Mouse (Mus musculus) thymus, postnatal 0 days (tissue): Measurements from ENCODE around the gene Olfr56. TPM values are rescaled to one million over a fixed set of nuclear protein-coding genes. Genes with fewer than 3 reads are reported as not detected.
"Not testable (repeated sequence)": the region's sequence is repeated elsewhere in the genome, so short reads cannot be mapped to it uniquely, and the experiment has no call there.

Source experiments
- DNase-seq: peaks from one replicate; pipeline ENCODE4 v3.0.0-alpha.2; 2015; ENCODE audit warnings: low spot score
- polyA plus RNA-seq: library from polyadenylated mRNA; unstranded; fragments of >200 nt; fragmentation: Nextera tagmentation; extraction: Ambion mirVana; gene quantifications from 2 replicates; pipeline ENCODE4 v1.2.1, GENCODE M21; 2015

Olfr56 gene
- polyA plus RNA-seq, 1 experiment from 2014 or later, result 0.25 TPM

DNA sequence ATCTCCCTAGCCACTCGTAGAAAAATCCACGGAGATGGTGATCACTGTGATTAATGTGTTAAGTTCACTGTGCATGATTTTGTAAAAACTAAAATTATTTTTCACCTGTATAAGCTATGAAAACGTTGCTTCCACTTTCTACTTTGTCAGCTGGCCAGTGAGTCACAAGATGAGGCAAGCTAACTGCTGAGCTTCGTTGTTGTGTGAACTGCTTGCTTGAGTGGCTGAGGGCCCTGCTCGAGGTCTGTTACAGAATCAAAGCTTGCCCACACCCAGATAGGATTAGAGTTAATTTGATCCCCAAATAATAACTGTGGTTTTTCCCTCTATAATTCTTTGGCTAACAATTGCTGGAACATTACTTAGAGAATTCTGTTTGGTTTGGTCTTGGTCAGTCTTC, 73.2 kb downstream of the Olfr56 start:
- not testable (repeated sequence) for DNase-seq

DNA sequence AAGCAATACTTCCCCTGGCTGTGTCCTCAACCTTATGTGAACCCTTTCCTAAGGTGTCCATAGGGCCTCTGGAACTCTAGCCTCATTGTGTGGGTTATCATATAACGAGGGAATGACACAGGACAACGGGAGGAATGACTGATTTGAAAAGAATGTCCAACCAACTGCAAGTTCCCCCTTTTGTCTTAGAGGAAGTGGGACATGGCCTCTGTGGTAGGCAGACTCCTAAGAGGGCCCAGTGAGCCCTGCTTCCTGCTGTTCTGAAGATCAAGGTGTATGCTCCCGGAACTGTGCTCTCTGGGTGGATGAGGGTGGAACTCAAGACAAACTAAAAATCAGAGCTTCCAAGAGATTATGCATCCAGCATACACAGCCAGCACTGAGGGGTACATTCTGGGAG, 81.4 kb downstream of the Olfr56 start:
- not testable (repeated sequence) for DNase-seq

DNA sequence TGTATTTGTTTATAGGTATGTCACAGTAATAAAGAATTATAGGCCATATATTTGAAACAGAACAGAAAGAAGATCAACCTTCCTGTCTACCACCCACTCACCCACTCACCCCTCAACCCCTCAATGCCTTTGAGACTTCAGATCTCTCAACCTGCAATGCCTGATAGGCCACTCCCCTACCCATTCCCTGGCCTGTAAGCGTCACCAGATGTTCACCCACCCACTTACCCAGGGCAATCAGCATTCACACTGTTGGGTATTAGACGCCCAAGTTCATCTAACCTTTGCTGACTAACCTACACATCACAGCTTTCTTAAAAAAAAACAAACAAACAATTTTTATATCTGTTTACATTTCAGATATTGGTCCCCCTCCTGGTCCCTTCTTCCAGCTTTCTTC, 83.2 kb downstream of the Olfr56 start:
- not testable (repeated sequence) for DNase-seq

DNA sequence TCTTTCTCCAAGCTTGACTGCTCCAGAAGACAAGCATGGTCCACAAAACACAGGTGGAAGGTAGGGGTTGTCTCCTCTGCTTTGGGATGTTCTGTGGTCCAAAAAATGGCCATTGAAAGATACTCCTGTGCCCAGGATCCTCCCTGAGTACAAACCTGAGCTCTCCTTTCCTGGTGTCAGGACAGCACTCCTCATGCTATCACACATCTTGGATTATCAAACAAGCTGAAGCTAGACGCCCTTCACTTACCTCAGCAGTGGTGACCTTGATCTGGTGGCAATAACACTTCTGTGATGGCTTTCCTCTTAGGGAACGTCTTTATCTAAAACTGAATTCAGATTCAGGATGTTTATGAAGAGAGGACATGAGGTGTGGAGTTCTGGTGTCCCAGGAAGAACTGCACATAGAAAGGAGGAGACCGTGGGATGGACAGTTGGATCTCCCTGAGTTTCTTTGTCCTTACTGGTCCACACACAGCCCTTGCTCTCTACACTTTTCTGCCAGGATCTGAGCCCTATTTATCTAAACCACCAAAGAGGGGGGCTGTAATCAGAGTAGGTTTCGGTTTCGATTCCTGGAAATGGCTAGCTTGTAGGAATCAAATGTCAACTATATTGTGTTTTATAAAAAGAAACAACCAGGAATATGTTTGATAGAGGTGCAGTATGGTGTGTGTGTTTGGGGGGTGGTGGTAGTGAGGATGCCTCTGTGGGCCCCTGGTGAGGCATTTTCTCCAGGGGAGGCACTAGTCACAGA, 85.2 kb downstream of the Olfr56 start, which contains the start of gene Tgtp2:
TSS of gene Tgtp2 (minus strand) at position 494 of the 757 bp plus-strand sequence.
- DNase-seq, result peak; percentile 29

DNA sequence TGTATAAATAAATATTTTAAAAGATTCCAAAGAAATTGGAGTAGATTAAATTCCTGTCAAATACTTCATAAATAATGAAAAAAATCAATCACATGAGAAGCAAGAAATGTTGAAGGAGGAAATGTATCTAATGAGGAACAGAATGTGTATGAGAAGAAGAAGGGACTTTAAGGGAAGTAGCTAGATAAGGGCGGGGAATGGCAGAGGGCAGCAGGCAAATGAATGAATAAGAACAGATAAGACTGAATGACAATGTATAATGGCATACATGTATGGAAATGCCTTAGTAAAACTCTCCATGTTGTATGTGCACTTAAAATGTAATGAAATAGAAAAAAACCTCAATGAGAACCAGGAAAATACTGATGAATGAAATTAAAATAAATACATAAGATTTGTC, 89.7 kb downstream of the Olfr56 start:
- no peak for DNase-seq

DNA sequence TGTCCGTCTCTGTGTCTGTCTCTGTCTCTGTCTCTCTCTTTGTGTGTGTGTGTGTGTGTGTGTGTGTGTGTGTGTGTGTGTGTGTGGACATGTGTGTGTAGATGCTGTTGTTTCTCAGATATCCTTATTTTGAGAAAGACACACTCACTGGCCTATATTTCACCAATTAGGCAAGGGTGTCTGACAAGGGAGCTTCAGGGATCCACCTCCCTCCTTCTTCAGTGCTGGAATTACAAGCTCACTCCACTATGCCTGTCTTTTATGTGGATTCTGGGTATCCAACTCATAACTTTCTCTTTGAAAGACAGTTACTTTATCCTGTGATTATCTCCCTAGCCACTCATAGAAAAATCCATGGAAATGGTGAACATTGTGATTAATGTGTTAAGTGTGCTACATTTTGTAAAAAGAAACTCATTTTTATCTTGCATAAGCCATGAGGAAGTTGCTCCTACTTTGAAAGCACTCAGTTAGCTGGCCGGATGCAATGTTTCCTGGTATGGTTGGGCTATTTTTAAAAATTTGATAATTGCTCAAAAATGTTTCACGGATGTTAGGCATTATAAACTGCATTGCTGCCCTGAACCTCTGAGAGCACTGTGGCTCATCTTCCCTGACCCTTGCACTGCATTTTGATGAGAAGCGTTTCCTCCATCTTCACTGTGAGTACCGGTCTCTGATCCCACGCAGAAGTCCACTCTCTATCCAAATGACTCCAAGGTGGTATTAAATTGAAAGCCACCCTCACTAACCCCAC, 97.5 kb downstream of the Olfr56 start, which contains the start of gene Ifi47:
TSS of gene Ifi47 (plus strand) at position 587 of the 757 bp plus-strand sequence.
- not testable (repeated sequence) for DNase-seq

DNA sequence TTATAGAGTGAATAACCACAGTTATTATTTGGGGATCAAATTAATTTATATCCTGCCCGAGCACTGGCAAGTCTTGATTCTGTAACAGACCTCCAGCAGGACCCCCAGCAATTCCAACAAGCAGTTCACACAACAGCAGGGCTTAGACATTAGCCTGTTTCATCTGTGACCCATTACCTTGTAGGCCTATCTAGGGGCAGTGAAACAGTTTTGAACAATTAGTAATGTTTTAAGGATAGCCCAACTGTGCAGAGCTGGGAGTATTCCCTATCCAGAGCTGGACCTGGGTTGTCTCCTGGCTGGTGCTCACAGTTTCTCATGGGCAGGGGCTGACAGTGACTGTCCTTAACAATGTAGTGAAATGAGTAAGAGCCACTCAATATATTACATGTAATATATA, 98.3 kb downstream of the Olfr56 start:
- DNase-seq, result no peak

DNA sequence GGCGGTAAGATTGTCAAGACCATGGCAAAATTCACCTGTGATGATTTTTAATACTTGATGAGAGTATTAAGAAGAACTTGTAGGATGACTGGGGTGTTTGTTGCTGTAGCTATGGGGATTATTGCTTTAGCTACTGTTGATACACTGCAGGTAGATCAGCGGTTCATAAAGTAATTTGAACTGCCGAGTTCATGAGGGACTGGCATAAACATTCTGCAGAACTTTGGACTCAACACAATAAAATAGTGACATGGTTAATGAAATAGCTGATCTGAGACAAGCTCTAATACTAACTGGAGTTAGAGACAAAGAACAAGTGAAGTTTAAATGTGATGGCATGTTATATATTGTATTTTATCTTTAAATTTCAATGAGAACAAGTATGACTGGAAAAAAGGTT, 100.0 kb downstream of the Olfr56 start:
- DNase-seq, result no peak

DNA sequence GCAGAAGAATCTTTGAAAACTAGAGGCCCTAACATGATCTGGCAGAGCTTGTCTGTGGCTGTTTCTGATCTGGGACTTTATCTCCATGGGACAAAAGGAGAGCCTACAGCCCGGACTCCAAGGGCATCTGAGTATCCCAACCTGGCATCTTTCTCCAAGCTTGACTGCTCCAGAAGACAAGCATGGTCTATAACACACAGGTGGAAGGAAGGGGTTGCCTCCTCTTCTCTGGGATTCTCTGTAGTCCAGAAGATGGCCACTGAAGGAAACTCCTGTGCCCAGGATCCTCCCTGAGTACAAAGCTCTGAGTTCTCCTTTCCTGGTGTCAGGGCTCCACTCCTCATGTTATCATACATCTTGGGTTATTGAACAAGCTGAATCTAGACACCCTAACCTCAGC, 101.9 kb downstream of the Olfr56 start:
- DNase-seq, result no peak

DNA sequence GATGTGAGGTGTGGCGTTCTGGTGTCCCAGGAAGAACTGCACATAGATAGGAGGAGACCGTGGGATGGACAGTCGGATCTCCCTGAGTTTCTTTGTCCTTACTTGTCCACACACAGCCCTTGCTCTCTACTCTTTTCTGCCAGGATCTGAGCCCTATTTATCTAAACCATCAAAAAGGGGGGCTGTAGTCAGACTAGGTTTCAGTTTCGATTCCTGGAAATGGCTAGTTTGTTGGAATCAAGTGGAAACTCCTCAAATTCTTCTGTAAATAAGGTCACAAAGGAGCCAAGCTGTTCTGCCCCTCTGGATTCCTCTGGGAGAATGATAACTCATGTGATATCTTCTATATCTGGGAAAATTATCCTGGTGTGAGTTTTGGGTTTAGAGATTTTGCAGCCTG, 102.7 kb downstream of the Olfr56 start:
- DNase-seq, result no peak

DNA sequence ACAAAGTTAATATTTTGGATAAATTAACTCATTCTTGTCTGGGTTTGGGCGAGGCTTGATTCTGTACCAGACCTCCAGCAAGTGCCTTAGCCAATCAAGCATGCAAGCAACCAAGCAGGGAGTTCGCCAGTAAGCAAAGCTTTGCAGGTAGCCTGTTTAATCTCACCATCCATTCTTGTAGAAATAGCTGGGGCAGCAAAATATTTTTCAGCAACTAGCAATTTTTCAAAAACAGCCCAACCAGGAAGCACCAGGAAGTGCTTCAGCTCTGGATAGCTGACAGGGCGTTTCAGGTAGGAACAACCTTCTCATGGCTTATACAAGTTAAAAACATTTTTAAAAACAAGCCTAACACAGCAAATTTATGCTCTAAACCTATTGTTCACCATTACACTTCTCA, 103.2 kb downstream of the Olfr56 start:
- no peak for DNase-seq

DNA sequence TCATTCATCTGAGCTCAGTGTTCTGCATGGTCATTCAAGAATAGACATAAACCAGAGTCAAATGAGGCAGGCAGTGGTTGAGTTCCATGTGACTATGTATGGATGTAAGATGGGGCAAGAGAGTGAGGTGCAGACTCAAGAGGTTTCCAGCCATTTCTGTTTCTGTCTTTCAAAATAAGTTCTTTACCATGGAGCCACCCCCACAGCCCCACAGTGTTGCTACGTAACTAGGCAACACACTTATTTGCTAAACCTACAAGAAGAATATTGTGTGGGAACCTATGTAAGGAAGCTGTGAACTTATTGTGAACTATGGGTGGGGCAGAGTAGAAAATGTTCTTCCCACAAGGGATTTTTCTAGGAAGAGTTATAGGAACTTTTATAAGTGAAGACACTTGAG, 104.5 kb downstream of the Olfr56 start:
- no peak for DNase-seq

DNA sequence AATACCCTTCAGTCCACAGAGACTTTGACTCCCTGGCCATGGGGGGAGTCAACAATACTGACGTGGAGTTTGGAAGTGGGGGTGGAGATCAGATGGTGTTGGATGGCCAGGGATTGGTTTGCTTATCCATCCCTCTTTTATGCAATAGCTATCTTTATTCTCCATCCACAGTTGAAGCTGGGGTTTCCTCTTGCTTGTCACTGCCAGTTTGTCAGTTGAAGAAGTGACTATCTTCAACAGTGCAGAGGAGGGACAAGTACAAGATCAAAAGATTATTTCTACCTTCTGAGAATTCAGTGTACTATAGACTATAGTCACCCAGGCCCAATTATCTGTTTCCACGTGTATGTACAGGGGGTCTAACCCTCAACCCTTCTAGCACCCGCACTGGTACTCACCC, 105.1 kb downstream of the Olfr56 start:
- DNase-seq, result no peak

DNA sequence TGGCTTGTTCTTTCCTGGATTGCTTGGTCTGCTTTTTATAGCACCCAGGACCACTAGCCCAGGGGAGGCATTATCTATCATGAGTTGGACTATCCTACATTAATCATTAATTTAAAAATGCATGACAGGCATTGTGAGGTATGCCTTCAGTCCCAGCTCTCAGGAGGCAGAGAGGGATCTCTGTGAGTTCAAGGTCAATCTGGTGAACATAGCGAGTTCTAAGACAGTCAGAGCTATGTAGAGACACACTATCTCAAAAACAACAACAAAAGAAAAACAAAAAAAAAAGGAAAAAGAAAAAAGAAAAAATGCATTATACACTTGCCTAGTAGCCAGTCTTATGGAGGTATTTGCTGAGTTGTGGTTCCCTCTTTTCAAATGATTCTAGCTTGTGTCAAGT, 105.7 kb downstream of the Olfr56 start:
- no peak for DNase-seq

DNA sequence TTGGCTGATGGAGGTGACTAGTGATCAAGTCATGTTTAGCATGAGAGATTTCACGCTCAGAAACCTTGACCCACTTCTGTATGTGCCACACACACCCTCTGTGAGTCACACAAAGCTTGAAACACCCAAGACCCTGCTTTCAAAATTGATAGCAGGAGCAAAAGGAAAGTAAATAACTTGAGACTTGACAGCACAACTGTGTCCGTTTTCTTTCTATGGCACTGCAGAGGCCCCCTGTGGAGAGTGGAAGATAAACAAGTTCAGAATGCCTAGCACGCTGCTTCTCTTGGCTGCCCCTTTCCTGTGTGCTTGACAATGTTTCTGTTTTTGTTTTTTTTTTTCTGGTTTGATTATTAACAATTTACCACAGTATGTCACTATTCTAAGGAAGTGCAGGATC, 106.2 kb downstream of the Olfr56 start:
- DNase-seq, result peak; percentile 68

DNA sequence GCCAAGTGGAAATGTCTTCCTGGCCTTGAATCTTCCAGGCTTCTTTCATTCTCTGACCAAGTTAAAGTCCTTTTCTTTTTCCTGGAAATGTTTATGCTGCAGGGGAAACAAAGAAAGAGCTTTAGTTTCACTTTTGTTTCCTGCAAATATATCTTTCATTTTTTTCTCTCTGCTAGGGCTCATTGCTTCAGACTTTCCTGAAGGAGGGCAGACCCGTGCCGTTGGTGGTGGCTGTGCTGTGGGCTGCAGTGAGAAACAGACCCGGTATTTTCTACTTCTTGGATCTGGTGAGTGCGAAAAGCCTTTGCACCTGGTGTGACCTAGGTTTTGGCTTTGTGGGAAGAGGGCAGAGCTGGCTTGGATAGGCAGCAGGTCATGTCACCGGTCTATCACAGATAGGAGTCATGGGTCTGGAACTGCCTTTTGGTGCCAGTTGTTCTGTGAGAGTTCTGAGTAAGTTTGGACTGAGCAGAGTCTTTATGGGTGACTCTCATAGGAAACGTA, 108.2 kb downstream of the Olfr56 start:
- DNase-seq, result peak; percentile 52

DNA sequence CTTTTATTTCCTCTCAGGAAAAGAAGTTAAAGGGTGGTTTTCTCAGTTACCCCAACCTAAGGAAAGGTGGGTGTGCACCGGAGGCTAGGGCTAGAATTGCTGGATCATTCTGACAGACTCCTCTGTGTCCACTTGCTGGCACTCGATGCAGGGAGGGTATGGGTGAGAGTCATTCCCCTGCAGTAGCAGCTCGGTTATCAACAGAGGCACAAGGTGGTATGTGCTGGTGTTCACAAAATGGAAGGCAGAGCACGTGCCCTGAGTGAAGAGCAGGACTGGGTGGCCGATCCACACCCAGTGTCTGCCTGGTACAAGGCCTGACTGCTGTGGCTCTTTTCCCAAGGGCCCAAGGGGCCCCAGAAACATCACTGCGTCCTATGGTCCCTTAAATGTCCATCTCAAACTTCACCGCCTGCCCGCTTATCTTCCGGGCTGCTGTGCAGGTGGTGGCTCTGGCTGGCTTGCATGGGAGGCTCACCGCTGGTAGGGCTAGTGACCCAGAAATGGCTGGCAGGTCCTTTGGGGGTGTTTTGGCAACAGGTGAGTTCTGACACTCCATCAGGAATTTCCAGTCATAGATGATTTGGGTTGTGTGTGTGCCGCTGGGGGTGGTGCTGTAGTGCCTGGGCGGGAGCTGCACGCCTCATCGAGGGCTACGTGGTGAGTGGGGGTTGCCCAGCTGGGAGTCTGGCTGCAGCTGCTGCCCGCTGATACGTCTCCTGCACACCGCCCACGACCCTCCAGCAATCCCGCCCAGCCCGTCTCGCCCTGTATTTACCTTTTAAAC, 109.3 kb downstream of the Olfr56 start:
- DNase-seq, result peak; percentile 50

DNA sequence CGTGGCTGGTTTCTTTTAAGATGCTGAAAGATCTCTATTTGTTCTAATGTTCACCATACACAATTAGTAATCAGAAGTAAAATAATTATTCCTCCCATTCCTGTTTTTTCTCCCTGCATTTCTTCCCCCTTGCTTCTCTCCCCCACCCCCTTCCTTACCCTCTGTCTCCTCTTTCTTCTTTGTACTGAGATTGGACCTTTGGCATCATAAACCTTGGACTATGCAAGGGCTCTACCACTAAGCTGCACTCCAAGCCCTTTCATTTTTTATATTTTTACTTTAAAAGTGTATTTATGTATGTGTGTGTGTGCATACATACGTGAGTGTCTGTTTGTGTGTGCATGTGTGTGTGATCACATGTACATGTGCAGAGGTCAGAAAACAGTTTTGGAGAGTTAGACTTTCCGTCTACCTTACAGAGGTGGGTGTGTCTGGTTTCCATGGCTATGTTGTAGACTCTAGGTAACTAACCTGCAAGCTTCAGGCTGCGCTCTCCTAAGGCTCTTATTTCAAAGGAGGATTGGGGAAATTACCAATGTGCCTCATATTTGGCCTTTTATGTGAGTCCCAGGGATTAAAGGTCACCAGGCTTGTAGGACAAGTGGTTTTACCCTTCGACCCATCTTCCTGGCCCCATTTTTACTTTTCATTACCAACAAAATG, 110.4 kb downstream of the Olfr56 start:
- DNase-seq, result no peak

DNA sequence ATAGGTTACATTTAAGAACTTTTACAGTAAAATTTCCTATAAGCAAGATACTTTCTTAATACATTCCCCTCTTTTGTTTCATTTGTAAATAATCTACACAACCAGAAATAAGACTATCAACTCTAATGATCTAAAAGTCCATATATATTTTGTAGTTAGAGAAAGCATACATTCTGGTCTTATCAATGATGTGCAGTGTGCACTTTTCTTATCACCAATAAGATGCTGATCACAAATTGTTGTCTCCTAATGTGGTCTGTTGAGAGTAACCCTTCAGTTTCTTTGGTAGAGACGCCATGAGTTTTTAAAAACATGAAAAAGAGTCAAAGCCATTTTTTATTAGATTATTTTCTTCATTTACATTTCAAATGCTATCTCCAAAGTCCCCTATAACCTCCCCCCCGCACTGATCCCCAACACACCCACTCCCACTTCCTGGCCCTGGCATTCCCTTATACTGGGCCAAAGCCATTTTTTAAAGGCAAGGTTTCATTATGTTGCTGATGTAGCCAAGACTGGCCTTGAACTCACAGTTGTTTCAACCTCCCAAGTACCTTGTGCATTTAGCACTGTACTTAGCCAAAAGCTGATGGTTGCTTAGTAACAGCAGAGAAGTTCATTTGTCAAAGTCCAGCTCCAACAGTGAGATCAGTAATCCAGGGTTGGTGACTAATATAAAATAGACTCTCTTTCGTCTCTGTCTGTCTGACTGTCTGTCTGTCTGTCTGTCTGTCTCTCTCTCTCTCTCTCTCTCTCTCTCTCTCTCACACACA, 111.2 kb downstream of the Olfr56 start:
- DNase-seq, result no peak

DNA sequence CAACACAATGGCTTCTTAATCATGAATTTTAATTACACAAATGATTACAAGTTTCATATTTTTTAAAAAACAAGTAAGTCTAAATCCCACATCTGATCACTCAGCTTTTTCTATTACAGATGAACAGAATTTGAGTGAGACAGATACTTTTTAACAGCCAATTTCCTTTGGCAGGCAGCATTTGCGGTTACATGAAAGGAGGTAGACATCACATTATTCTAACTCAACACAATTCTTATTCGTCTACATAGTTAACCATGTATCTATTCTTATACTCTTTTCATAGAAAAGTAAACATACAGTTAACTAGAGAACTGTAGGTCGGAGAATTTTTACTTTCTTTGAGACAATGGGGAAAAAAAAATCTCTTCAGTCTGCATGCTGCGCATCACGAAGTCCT, 111.9 kb downstream of the Olfr56 start:
- DNase-seq, result no peak
